Mouse (Mus musculus): ENCODE measurements around the gene Kctd11. TPM values are rescaled to one million over a fixed set of nuclear protein-coding genes. Genes with fewer than 3 reads are reported as not detected.

Gene Kctd11
- total RNA-seq, 1 experiment from 2014 or later = 4.9 TPM

DNA sequence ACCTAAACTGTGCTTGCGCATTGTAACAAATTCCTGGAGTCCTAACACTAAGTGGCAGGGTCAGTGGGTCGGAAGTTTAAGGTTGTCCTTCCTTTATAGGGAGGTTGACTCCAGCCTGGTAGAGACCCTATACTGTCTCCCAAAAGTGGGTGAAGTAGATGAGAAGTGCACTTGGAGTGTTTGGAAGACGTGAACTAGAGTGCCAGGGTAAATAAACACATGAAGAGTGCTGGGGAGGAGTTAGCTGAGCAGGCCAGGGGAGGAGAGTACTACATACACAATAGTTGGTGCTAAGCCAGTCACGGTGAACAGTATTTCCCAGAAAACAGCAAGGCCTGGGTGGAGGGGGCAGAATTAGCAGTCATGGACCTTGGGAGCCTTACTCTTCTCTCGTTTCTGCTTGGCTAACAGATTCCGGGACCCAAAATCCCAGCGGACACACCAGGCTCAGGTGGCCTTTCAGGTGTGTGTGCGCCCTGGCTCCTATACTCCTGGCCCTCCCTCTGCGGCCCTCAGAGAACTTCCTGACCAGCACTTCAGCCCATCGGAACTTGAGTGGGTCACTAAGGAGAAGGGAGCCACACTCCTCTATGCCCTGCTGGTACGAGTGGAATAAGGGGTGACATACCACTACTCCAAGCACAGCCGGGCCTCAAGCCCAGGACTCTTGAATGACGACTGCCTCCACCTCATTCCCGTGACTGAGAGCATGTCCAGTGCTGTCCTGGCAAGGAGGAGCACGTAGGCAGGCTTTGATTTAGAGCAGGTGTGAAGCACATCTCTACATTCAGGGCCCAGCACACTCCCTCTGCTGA, 31.7 kb upstream of the Kctd11 start:
- no peak for DNase-seq

DNA sequence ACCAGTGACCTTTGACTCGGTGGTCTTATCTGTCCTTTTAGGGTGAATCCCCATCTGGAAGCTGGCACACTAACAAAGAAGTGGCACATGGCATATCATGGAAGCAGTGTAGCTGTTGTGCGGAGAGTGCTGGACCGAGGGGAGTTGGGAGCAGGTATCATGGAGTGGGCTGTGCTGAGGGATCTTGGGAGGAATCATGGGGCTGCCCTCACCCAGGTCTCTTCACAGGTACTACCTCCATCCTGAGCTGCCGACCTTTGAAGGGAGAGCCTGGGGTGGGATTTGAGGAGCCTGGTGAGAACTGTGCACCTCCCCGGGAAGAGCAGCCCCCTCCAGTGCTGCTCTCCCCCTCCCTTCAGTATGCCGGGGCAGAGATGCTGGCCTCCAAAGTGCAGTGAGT, 30.5 kb upstream of the Kctd11 start:
- no peak for DNase-seq

- DNase-seq = no peak
Measured at GRCm38 (mm10) chr11:69910781-69911560, 29.8 kb upstream of the Kctd11 start.

- DNase-seq = no peak
Measured at GRCm38 (mm10) chr11:69910177-69910576, 29.0 kb upstream of the Kctd11 start.

DNA sequence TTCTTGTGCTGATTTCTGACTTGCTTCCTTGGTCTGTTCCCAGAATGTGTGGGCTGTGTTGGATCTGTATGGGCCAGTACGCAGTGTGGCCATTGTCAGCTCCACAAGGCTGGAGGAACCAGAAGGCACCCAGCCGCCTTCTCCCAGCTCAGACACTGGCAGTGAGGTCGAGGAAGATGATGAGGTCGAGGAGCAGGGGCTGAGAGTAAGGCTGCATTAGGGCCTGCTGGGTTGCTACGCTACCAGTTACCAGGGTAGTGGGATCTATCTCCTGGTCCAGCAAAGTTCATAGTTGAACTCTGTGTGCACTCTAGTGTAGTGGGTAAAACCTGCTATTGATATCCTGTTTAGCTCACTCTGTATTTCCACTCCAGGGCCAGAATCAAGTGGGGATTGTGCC, 28.0 kb upstream of the Kctd11 start:
- DNase-seq = no peak

- DNase-seq = no peak
Measured at GRCm38 (mm10) chr11:69908645-69909044, 27.4 kb upstream of the Kctd11 start.

GRCm38 (mm10) chr11:69904311-69904710, 23.1 kb upstream of the Kctd11 start:
- no peak for DNase-seq

- no peak for DNase-seq
Measured at GRCm38 (mm10) chr11:69902972-69903371, 21.8 kb upstream of the Kctd11 start.

DNA sequence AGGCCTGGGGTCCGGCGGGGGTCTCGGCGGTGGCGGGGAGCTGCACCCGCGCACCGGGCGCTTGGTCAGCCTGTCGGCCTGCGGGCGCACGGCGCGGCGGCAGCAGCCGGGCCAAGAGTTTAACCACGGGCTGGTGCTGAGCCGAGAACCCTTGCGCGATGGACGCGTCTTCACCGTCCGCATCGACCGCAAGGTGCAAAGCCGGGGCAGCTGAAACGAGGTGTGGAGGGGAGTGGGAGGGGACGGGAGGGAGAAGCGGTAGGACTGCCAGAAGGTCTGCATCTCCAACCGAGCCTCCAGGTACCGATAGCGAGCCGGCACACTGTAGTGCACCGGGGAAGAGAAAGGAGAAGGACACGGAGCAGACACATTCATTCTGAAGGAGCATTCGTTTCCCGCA, 20.8 kb upstream of the Kctd11 start:
- DNase-seq = no peak

DNA sequence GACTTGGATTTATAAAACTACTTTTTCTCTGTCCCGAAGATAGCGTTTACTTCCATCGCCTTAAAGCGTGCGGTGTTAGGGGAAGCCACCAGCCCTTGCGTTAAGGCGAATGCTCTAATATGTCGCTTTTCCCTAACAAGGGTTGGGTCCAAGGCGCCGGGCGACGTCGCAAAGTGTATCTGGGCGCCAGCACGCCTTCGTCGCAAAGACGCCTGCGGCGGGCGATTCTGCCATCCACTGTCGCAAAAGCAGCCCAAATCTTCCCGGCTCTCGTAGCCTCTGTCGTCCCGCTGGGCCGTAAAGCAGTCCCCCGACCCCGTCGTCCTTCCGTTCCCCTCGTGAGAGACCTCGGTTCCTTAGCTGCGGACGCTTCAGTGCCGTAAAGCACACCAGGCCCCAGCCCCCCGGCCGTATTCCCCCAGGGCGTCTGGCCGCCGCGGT, 20.2 kb upstream of the Kctd11 start:
- peak; percentile 90 for DNase-seq

- peak; percentile 83 for DNase-seq
Measured at GRCm38 (mm10) chr11:69900471-69901405, 19.5 kb upstream of the Kctd11 start, which contains the start of the genes 2810408A11Rik and Neurl4. Gene 2810408A11Rik (minus strand): TSS chr11:69900987. Gene Neurl4 (plus strand): TSS chr11:69901072.

DNA sequence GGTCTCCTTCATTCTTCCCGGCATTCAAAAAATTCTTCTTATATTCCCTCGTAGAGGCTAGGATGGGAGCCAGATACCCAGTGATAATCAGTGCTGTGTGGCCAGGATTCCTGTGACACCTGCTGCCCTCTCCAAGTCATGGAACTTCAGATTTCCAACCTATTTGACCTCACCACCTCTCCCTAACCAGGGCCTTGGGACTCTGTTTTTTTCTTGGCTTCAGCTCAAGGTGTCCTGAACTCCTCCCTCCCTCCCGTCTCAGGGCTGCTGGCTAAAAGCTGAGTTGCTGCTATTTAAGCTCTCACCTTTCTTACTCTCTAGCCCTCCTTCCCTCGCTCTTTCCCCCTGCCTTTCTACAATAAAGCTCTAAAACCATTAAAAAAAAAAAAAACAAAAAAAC, 18.7 kb upstream of the Kctd11 start:
- DNase-seq = no peak

GRCm38 (mm10) chr11:69895291-69895690, 14.1 kb upstream of the Kctd11 start, which contains the start of gene Acap1:
Gene Acap1 (minus strand): TSS chr11:69895539.
- no peak for DNase-seq

DNA sequence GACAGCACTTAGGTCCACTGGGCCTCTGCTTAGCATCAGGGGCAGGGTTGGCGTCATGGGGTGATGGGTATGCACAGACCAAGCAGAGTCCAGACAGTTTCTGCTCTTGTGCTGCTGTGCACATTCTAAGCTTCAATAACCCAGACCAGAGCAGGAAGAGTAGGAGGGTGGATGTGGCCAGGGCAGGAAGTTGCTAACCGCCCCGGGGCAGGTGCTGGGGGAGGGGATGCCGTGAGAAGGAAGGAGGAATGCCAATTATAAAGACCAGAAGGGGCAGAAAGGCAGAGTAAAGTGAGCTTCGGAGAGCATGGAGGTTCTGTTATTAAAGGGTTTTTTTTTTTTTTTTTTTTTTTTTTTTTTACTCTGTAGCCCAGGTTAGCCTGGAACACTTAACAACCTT, 13.5 kb upstream of the Kctd11 start:
- DNase-seq = no peak

- DNase-seq = no peak
Measured at GRCm38 (mm10) chr11:69891482-69891881, 10.3 kb upstream of the Kctd11 start.

DNA sequence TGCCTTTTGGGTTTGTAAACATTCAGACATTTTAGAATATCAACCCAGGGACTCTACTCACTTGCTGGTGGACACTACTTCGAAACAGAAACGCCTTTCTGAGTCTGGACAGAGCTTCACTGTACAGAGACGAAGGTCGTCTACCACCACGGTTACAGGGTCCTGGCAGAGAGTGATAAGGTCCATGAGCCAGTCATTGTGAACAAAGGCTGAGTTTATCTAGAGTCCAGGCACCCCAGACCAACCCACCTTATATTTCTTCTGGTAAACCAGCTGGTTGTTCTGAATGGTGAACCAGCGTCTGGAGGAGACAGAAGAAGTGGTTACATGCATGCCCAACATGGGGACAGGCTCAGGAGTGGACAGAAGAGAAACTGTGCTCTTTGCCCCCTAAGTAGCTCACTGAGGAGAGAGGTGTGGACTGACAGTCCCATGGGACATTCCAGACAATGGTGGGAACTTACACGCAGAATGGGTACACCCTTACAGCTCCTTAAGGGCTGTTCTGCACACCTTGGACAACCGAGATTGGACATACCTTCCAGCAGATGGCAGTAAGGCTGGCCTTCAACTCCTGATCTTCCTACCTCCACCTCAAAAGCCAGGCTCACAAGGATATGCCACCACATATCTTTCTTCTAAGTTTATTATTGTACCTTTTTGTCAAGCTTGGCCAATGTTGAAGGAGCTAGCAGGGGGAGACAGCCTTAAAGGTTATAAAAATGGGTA, 5.9 kb upstream of the Kctd11 start:
- no peak for DNase-seq

DNA sequence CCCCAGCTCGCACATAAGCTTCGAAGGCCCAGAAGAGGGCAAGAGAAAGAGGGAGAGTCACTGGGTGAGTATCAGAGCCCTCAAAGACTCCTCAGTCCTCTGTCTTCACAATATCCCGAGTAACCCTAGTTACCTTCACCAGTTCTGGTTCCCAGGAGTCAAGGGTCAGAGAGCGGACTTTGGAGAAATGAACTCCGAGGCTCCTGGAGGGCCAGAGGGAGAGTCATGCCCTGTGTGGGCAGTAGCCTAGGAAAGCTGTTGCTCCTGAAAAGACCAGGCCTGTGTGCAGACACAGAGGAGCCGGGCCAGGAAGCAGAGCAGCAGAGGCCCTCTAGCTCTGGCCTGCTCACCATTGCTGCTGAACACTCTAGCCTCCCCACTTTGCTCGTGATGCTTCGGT, 3.5 kb upstream of the Kctd11 start:
- DNase-seq = no peak

DNA sequence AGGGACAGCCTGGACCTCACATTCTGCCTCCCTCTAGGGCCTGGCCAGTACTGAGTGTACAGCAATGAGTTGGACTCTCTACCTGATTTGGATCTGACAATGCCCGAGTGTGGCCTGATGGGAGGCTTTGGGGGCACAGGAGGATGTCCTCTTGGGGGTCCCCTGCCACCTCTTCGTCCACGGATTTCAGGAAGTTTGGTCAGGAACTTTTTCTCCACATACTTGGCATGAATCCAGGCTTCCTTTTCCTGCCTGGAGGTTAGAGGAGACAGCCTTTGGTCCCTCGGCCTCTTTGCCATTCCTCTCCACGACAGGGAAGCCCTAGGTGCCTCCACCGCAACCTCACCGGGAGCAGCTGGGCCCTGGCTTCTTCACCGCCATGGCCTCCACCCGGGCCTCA, 3.0 kb upstream of the Kctd11 start:
- no peak for DNase-seq

DNA sequence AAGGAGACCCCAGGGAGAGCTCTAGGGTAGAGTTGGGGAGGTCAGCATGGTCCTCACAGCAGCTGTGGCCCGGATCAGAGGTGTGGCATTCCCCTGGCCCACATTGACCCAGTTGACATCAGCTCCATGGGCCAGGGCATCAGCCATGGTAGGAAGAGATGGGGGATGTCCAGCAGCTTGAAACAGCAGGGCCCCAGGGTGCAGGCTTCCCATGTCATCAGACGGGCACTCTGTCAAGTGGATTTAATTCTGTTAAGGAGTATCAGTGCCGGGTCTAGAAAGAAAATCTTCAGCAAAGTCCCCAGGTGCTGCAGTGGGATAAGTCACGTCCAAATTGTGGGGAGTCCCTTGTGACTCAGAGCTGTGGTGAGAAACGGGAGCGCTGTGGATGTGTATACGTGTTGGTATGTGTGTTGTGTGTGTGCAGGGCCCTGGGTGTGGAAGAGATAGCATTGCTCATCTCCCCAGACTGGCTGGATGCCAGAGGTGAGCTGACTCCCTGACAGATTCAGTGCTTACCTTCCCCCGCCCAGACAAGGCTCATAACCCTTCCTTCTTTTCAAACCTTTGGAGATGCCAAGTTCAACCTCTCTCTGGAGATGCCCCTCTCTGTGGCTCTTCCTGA, 2.4 kb upstream of the Kctd11 start:
- peak; percentile 36 for DNase-seq

GRCm38 (mm10) chr11:69883066-69883465, 1.9 kb upstream of the Kctd11 start:
- DNase-seq = no peak
